Mouse (Mus musculus) B cell, adult (primary cell): ENCODE results near the gene Klc3. TPM values are rescaled to one million over a fixed set of nuclear protein-coding genes. Genes with fewer than 3 reads are reported as not detected.

Experiments used
- total RNA-seq: library from RNA; stranded (reverse); gene quantifications from 4 replicates; pipeline ENCODE4 v1.2.4, GENCODE M21; 2023; ENCODE audit not compliant: inconsistent age

Gene Klc3
- total RNA-seq: 1.8 to 4.2 TPM (median 2.4 TPM) in 4 replicates

DNA sequence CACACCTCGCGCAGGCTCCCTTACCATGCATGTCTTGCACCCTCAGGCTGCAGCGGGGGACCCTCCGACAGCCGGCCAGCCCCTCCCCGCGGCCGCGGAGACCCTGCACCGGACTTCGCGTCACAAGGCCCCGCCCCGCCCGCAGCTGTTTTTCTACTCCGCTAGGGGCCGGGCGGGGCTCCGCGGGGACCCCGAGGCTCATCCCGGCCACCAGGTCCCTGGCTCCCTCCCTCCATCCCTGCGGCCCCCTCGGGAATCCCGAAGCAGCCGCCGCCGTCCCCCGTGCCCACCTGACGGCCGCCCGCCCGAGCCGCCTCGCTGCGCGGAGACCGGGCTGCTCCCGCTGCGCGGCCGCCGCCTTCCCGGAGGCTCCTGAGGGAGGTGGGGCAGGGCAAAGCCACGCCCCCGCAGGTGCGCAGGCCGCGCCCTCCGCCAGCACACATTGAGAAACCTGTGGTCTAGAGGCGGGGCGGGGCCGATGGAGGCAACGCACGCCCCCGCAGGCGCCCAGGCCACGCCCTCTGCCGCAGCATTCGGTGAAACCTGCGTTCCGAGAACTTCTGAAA is at the start of gene Klc3:
TSS of gene Klc3 (minus strand) at position 374 of the 566 bp plus-strand sequence.

DNA sequence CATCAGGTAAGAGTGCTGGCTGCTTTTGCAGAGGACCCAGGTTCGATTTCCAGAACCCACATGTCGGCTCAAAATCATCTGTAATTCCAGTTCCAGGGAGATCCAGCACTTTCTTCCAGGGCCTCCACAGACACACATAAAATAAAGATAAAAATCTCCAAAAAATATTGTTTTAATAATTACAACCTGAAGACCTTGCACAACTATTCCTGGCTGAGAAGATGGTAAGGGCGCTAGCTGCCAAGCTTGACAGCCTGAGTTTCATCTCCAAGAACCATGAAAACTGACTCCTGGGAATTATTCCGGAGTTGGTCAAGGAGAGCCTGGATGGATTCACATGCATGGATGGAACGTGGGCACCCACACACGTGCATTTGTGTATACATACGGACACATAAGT is 572 bp upstream of the Klc3 start, which contains the start of gene Ckm:
TSS of gene Ckm (plus strand) at position 301 of the 400 bp plus-strand sequence.

GRCm38 (mm10) chr7:19381377-19382165 is 22.3 kb downstream of the Klc3 start, which contains the start of gene Ercc2:
Ercc2 (plus strand) TSS chr7:19382010.

GRCm38 (mm10) chr7:19359299-19359891 is 44.5 kb downstream of the Klc3 start, which contains the start of the genes Cd3eap and Ppp1r13l:
Cd3eap (minus strand) TSS chr7:19359483.
Ppp1r13l (plus strand) TSS chr7:19359749.

Other genes with a start within 250 kb of the Klc3 start
- gene Gipr, start 238.0 kb downstream of the Klc3 start, total RNA-seq: not detected in 4 replicates
- gene Eml2, start 227.7 kb downstream of the Klc3 start, total RNA-seq: 20.8 to 29.3 TPM (median 27.0 TPM) in 4 replicates
- gene Gpr4, start 191.6 kb downstream of the Klc3 start, total RNA-seq: 0.16 TPM in 1 of 4 replicates, not detected in the others
- gene Opa3, start 175.8 kb downstream of the Klc3 start, total RNA-seq: 46.7 to 54.6 TPM (median 48.7 TPM) in 4 replicates
- 349 to 378 TPM (median 355 TPM) in 4 replicates for gene Vasp, start 132.3 kb downstream of the Klc3 start, total RNA-seq
- gene Ppm1n, start 124.0 kb downstream of the Klc3 start, total RNA-seq: 0.64 TPM in 1 of 4 replicates, not detected in the others
- gene Rtn2, start 121.5 kb downstream of the Klc3 start, total RNA-seq: 0.24 TPM in 1 of 4 replicates, not detected in the others
- gene Fosb, start 94.1 kb downstream of the Klc3 start, total RNA-seq: 2,334 to 3,047 TPM (median 2,835 TPM) in 4 replicates
- gene Ercc1, start 59.3 kb downstream of the Klc3 start, total RNA-seq: 66.5 to 73.8 TPM (median 68.8 TPM) in 4 replicates
- gene Cd3eap, start 44.6 kb downstream of the Klc3 start, total RNA-seq: 6.2 to 8.3 TPM (median 7.5 TPM) in 4 replicates
- gene Ppp1r13l, start 44.4 kb downstream of the Klc3 start, total RNA-seq: 0.54 to 2.1 TPM (median 0.86 TPM) in 4 replicates
- 66.6 to 74.4 TPM (median 69.9 TPM) in 4 replicates for gene Ercc2, start 22.1 kb downstream of the Klc3 start, total RNA-seq
- gene Ckm, start 672 bp upstream of the Klc3 start, total RNA-seq: 0.42 TPM in 1 of 4 replicates, not detected in the others
- gene Mark4, start 54.7 kb upstream of the Klc3 start, total RNA-seq: 25.7 to 29.5 TPM (median 27.5 TPM) in 4 replicates
- gene Exoc3l2, start 59.2 kb upstream of the Klc3 start, total RNA-seq: not detected in 4 replicates
- gene Bloc1s3, start 104.3 kb upstream of the Klc3 start, total RNA-seq: 4.9 to 6.9 TPM (median 6.1 TPM) in 4 replicates
- gene Trappc6a, start 104.3 kb upstream of the Klc3 start, total RNA-seq: 25.7 to 35.6 TPM (median 30.6 TPM) in 4 replicates
- gene Nkpd1, start 113.7 kb upstream of the Klc3 start, total RNA-seq: 0.39 to 0.57 TPM (median 0.42 TPM) in 3 of 4 replicates, not detected in the other
- 50.2 to 62.6 TPM (median 55.2 TPM) in 4 replicates for gene Ppp1r37, start 159.0 kb upstream of the Klc3 start, total RNA-seq
- gene Zfp296, start 173.2 kb upstream of the Klc3 start, total RNA-seq: 11.5 to 13.5 TPM (median 12.6 TPM) in 4 replicates
- 75.7 to 86.9 TPM (median 84.1 TPM) in 4 replicates for gene Gemin7, start 173.5 kb upstream of the Klc3 start, total RNA-seq
- gene Clasrp, start 200.4 kb upstream of the Klc3 start, total RNA-seq: 100 to 118 TPM (median 109 TPM) in 4 replicates
- gene Relb, start 225.3 kb upstream of the Klc3 start, total RNA-seq: 110 to 121 TPM (median 118 TPM) in 4 replicates